Mouse (Mus musculus): Measurements from ENCODE around the gene Xrcc2.
"Not testable (repeated sequence)": the region's sequence is repeated elsewhere in the genome, so short reads cannot be mapped to it uniquely, and the experiment has no call there.

The Xrcc2 gene

GRCm38 (mm10) chr5:25705567-25706349 lies at the start of gene Xrcc2:
Xrcc2 (minus strand) TSS chr5:25705825.
- peak; percentile 98 for DNase-seq

GRCm38 (mm10) chr5:25754236-25754766 lies 48.7 kb upstream of the Xrcc2 start:
- no peak for DNase-seq

DNA sequence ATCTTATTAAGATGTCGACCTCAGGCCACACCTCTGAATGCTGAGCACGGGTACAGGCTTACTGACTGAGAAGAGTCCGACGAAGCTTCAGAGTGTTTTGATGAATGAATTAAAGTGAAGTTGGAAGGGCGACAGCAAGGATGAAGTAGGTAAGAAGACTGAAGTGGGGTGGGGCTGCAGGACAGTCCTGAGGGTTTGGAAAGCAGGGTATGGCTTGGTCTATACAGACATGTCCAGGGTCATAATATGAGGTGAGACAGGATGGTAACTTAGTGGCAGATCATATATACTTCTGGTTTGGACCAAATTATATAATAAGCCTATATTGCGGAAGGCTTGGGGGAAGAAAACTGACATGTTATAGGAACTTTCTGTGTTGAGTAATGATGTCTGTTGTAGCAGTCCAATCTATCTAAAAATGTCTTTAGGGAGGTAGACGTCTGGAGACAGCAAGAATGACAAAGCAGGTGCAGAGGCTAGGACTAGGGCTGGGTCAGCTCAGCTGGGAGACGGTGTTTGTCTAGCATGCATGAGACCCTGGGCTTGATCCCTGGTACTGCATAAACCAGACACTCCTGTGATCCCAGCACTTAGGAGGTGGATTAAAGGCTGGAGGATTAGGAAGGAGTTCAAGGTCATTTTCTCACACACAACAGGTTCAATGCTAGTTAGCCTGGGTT lies 48.1 kb upstream of the Xrcc2 start:
- no peak for DNase-seq

DNA sequence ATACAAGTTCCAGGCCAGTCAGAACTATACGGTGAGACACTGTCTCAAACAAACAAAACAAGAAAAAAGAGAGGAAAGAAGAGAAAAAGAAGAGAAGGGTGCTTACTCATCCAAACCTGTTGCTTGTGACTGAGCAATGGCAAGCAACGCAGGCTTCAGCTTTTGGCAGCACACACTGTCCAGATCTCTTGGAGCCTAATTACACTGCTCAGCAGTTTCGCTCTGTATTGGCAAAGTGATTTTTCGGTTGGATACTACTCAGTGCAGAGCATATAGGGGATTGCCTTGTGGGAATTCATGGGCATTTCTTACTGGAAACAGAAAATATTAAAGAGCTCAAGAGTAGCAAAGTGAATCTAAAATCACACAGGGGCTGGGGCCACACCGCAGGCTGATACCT lies 47.2 kb upstream of the Xrcc2 start:
- DNase-seq: no peak

DNA sequence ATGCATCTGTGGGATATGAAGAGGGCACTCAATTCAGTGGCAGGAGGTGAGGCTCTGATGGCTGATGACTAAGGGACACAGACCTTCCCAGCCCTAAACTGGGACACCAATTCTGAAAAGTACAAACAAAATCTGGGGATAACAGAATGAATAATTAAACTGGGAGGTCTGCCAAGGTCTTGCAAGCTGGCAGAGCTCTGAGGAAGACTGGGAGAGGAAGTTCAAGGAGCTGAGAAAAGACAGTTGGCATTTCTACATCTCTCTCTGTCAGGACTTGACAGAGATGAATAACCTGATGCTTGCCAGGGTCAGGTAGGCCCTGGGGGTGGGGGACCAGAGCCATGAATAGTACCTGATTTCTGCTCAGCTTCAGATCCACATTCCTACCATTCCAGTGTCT lies 45.9 kb upstream of the Xrcc2 start:
- DNase-seq: no peak

DNA sequence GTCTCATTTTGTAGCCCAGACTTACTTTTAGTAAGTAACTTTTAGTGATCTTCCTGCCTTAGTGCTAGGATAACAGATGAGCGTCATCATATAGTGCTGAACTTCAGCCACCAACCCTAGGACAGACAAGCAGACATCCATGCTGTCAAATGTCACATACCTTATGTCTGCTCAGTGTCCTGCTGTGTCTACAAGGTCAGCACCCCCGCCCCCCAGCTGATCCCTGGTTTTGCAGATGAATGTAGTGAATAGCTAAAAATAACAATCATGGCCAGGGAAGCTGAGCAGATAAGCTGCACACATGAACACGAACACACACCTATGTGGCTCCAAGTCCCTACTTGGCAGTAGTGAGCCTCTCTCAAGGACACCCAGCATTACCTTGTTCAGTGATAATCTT lies 43.0 kb upstream of the Xrcc2 start:
- no peak for DNase-seq

DNA sequence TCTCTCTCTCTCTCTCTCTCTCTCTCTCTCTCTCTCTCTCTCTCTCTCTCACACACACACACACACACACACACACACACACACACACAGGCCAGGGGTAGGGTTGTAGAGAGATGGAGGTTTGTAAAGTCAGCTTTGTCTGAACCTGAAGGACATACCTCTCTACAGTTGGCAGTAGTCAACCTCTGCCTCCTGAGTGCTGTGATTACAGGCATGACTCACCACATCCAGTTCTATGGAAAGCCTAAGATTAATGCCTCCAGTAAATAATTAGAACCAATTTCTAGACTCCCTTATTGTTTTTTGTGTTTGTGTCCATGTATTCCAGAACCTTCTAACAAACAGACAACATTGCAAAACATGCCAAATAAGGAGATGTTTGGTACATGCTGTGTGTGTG lies 42.3 kb upstream of the Xrcc2 start:
- no peak for DNase-seq

DNA sequence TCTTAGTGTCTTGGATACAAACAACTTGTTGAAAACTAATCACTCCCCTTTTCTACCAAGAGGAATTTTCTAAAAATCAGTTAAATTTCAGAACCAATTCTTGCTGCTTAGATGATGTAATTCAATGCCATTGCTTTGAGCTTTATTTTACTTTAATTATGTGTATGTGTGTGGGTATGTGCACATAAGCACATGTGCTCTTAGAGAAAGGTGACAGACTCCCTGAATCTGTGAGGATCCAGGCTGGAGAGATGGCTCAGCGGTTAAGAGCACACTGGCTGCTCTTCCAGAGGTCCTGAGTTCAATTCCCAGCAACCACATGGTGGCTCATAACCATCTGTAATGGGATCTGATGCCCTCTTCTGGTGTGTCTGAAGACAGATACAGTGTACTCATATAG lies 33.3 kb upstream of the Xrcc2 start:
- not testable (repeated sequence) for DNase-seq

DNA sequence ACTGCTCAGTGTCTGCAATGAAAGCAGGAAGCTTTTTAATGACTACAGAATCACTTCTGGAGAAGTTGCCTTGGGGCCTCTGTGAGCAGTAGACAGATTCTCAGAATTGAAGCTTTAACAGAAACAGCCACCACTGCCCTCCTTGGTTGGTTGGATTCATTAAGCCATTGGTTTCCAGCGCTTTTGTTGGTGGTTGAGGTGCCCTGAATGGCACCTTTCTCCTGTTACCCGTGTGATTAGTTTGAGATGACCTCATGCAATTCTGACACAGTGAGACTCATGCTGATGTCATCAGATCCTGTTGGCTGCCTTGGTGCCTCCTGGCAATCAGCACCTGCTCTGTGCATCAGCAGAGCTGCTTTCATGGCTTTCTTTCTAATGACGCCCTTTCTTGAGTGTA lies 32.8 kb upstream of the Xrcc2 start:
- no peak for DNase-seq

DNA sequence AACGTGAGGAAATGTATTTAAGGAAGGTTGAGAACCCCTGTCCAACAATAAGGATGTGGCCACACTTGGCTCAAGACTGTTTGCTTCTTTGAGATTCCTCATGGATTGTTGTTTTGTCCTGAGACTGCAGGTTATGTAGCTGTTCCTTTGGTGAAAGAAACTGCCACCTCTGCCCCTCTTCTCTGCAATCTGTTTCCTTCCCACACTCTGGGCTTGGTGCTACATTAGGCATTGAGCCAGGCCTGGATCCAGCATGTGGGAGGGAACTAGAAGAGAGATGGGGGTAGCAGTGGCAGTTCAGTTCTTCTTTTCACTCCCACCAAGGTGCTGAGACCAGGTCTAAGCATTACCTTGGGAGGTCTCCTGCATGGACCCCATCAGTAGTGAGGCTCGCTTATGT lies 30.2 kb upstream of the Xrcc2 start:
- no peak for DNase-seq

- DNase-seq: peak; percentile 62
Observed at GRCm38 (mm10) chr5:25734318-25734717, 28.7 kb upstream of the Xrcc2 start.

DNA sequence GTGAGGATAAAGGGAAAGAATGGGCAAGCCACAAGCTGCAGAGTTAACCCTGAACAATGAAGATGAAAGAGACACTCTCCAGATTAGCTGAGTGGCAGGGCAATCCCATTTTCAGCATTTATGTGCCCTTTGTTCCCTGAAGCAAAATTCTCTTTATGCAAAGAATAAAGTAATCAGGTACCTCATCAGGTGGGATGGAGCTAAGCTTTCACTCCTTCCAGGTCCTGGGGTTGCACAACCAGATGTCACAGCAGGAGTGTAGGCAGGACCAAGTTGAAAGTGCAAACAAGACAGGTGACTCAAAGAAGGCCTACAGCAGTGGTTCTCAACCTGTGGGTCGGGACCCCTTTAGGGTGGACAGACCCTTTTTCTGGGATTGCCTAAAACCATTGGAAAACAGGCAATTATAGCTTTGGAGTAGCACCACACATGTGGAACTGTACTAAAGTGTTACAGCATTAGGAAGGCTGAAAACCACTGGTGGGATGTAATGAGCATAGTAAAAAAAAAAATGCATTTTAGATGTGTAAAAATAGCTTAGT lies 18.6 kb upstream of the Xrcc2 start:
- no peak for DNase-seq

- no peak for DNase-seq
Observed at GRCm38 (mm10) chr5:25723016-25723415, 17.4 kb upstream of the Xrcc2 start.

DNA sequence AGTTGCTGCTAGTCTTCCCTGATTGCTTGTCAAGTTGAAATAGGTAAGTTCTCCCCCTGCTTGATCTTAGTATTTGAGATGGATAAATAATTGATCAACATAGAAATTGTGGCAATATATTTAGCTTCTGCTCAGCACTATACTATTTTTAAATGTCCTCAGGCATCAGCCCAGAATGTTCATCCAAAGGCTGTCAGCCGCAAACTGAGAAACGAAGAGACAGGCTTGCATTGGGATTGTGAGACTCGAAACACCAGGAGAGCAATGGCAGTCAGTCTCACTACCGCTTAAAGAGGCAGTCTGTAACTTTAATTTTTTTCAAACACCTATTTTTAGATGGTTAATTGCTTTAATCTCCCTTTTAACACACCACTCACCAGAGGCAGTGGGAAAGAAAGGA lies 13.8 kb upstream of the Xrcc2 start:
- no peak for DNase-seq

GRCm38 (mm10) chr5:25713001-25713706 lies 7.5 kb upstream of the Xrcc2 start:
- DNase-seq: not testable (repeated sequence)

- no peak for DNase-seq
Observed at GRCm38 (mm10) chr5:25704702-25705566, 691 bp downstream of the Xrcc2 start.

- no peak for DNase-seq
Observed at GRCm38 (mm10) chr5:25697941-25698340, 7.7 kb downstream of the Xrcc2 start.

DNA sequence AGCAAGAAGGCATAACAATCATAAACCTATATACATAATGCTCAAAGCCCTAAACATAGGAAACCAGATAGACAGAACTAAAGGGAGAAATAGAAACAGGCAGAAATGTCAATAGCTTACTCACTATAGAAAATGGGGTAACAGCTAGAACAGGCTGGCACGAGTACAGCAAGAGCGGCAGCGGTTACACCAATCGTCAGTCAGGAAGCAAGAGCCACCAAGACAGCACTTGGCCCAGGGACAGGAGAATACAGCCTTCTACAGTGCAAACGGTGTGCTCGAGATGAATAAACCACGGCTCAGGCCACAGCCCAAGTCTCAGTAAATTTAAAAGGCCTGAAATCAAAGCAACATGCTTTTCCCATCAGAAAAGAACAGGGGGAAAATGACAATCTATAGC lies 9.4 kb downstream of the Xrcc2 start:
- no peak for DNase-seq

DNA sequence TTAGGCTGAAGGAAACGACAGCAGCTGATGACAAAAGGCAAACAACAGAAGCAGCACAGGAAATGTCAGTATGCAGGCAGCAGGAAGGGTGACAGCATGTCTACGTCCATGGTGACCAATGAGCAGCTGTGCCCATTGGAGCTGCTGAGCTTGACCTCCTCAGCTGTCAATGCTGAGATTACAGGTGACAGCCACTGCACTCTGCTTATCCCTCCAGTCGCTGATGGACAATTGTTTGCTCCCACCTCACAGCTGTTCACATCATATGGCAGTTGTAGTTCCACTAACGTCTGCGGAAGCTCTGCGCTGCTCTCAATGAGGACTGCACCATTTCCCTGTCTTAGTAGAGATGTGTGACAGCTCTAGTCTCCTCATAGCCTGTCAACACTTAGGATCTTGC lies 9.8 kb downstream of the Xrcc2 start:
- no peak for DNase-seq

DNA sequence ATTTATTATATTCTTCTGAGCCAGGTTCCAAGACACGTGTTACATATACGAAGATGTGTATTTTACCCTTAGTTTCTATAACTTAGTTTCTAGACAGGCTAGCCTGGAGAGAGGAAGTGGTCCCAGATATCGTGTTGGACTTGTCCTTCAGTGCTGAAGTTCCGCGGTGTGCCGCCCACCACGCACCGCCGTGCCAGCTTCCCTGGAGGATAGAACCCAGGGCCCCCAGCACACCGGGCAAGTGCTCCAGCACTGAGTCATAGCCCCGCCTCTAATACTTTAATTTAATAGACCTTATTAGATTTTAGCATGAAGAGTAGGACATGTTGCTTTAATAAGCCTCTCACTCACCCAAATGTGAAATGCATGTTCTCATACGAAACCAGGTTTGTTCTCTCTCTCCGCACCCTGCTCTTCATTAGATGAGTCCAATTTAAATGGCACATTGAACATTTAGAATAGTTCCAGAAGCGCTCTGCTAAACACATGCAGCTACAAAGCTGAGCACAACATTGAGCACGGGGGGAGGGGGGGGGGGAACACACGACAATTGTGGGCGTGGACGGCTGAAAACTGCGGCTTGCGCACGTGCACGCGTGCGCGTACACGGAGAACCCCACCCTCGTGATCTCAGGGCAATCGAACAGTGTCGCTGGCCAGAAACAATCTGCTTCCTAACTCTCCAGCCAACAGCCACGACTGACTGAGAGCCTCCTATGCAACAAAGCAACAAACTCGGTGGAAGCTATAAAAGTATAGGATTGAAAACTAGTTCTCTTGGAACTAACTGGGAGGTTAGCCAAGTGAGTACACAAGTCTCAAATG lies 33.7 kb downstream of the Xrcc2 start:
- no peak for DNase-seq

GRCm38 (mm10) chr5:25671051-25671450 lies 34.6 kb downstream of the Xrcc2 start:
- DNase-seq: no peak
